Mouse (Mus musculus) stomach, postnatal 0 days (tissue): ENCODE measurements around the gene Tmem191c.

Experiments
- CTCF ChIP-seq: IDR thresholded peaks from 2 replicates; pipeline ENCODE4 v1.5.1; 2016; ENCODE audit warnings: antibody characterized with exemption, low read depth, mild to moderate bottlenecking, moderate library complexity
- EP300 ChIP-seq: optimal IDR thresholded peaks from 2 replicates; pipeline ENCODE3; 2016; ENCODE audit warnings: antibody characterized with exemption

GRCm38 (mm10) chr16:17261341-17261740 lies 14.5 kb upstream of the Tmem191c start:
- TF ChIP-seq CTCF (no peak), EP300 (no peak)
